Mouse (Mus musculus): ENCODE results near the gene Prph.

- 0 out of 2 replicates have a peak, but pooled peaks have one; percentile 28 for TF ChIP-seq POLR2A (IDR thresholded peaks at IDR 0.05; ENCODE audit: borderline replicate concordance, low read depth, low read length)
- TF ChIP-seq CTCF (IDR thresholded peaks at IDR 0.05; ENCODE audit: low read depth, low read length), result no peak
These were observed 24.2 kb upstream of the Prph start for GRCm38 (mm10) chr15:99030585-99031387.
